Mouse (Mus musculus) embryo, embryonic 10 days (tissue): ENCODE measurements around the gene Asb15.

Source experiments
- DNase-seq: peaks from one replicate; pipeline ENCODE4 v3.0.0-alpha.2; 2015; ENCODE audit warnings: low spot score

The Asb15 gene

GRCm38 (mm10) chr6:24528064-24528243, at the start of gene Asb15:
TSS of gene Asb15 (plus strand) at chr6:24528144.
- DNase-seq = no peak

DNA sequence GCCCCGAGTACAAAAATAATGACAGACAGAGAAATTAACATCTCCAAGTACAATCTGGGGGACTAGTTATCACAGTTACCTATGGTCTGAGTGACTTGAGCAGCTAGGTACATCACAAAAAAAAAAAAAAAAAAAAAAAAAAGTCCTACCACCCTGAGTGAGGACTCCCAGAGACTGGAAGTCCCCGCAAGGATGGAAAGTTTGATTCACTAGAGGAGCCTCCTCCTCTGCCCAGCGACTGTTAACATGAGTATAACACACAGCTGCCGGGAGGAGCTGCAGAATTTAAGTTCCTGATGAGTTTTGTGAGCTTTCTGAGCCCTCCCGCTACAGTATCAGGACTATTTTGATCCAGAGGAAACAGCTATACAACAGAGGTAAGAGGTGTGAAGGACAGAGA, 41.4 kb upstream of the Asb15 start:
- no peak for DNase-seq

GRCm38 (mm10) chr6:24490341-24490740, 37.6 kb upstream of the Asb15 start:
- peak; percentile 34 for DNase-seq

- DNase-seq = no peak
Observed at GRCm38 (mm10) chr6:24504141-24504540, 23.8 kb upstream of the Asb15 start.

- peak; percentile 78 for DNase-seq
Observed at GRCm38 (mm10) chr6:24514552-24515284, 13.2 kb upstream of the Asb15 start, which contains the start of gene Iqub. TSS of gene Iqub (minus strand) at chr6:24515067.

DNA sequence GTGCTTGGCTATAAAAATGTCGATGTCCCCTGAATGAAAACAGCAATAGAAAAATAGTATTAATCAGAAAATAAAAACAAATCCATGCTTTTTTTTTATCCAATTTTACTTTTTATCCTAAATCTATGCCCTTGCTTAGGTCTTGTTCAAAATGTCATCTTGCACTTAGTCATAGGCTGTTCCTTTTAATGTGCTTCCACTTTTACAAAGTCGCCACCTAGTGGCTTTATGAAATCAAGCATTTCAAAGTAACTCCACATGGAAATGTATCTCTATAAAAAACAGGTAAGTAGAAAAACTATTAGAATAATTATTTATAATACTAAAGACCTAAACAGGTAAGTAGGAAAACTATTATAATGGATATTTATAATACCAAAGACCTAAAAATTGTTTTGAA, 11.7 kb upstream of the Asb15 start:
- DNase-seq = peak; percentile 41

- no peak for DNase-seq
Observed at GRCm38 (mm10) chr6:24525705-24526104, 2.2 kb upstream of the Asb15 start.

- peak; percentile 98 for DNase-seq
Observed at GRCm38 (mm10) chr6:24527155-24528063, 535 bp upstream of the Asb15 start, which contains the start of gene Ndufa5. TSS of gene Ndufa5 (minus strand) at chr6:24528013.

- DNase-seq = peak; percentile 74
Observed at GRCm38 (mm10) chr6:24530166-24530565, 2.2 kb downstream of the Asb15 start.

GRCm38 (mm10) chr6:24530711-24531420, 2.9 kb downstream of the Asb15 start:
- no peak for DNase-seq

DNA sequence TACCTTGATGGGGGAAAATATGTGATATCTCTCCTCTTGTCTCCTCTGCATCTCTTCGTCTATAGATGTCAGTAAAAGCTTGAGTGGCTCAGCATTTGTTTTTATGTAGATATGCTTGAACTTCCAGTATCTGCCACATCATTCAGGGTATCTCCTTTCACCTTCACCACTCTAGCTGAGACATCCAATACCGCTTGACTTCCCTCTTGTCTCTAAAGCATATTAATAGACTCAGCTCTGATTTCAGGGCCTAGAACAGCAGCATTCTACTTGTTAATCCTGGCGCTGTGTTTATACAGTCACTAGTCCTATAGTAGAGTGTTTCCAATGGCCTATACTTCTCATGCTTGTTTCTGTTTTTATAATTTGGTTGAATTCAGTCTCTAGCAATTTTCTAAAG, 4.9 kb downstream of the Asb15 start:
- no peak for DNase-seq

DNA sequence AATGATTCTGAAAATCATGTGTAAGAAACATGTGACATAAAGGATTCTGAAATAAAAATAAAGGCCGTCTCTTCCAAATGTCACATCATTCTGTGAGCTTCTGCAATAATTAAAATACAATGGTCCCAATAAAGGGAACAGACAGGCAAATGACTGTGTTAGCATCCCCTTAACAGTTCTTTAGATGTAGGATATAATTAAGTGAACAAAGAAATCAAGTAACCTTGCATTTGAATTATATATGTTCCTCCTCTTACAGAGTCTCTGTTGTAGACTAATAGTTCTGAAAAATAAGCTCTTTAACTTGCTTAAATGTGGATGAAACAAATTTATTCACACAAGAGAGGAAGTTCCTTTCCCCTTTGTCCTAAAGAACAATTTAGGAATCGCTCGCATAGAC, 10.5 kb downstream of the Asb15 start:
- DNase-seq = no peak

- no peak for DNase-seq
Observed at GRCm38 (mm10) chr6:24540106-24540505, 12.2 kb downstream of the Asb15 start.

DNA sequence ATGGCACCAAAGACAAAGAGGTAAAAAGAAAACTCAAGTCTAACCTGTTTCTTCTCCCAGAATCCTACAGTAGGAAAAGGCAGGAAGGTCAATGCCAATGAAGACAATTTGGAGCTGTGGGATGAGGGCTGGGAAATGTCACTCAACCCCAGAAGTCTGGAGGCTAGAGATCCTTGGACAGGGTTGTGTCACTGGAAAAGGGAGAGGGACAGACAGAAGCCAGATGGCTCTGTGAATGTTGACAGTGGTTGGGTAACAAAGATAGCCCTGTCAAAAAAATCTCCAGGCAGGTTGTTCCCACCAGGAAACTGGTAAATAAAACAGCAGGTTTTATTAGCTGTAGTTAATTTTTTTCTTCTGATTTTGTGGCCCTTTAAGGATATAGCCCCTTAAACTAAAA, 14.4 kb downstream of the Asb15 start:
- no peak for DNase-seq

DNA sequence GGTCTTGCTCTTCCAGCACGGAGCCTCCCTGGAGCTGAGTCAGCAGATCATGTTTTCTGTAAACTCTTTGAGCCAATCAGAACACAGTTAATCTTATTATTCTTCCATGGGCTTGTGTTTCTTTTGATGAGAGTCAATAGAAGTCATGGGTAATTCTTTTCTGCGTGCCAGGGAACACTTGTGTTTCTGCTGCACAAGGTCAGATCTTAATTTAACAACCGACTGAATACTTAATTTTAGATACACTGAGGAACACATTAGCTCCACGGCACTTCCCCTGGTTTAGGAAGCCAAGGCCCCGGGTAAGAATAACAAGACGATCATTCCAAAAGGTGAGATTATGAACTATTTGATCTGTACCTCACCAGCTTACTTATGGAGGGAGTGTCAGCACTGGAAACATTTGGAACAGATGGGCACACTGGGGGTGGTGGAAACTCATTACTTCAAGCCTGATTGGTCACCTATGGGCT, 15.2 kb downstream of the Asb15 start:
- no peak for DNase-seq

GRCm38 (mm10) chr6:24546716-24547420, 18.9 kb downstream of the Asb15 start:
- no peak for DNase-seq

GRCm38 (mm10) chr6:24549801-24550200, 21.9 kb downstream of the Asb15 start:
- no peak for DNase-seq

- no peak for DNase-seq
Observed at GRCm38 (mm10) chr6:24552046-24552445, 24.1 kb downstream of the Asb15 start.

DNA sequence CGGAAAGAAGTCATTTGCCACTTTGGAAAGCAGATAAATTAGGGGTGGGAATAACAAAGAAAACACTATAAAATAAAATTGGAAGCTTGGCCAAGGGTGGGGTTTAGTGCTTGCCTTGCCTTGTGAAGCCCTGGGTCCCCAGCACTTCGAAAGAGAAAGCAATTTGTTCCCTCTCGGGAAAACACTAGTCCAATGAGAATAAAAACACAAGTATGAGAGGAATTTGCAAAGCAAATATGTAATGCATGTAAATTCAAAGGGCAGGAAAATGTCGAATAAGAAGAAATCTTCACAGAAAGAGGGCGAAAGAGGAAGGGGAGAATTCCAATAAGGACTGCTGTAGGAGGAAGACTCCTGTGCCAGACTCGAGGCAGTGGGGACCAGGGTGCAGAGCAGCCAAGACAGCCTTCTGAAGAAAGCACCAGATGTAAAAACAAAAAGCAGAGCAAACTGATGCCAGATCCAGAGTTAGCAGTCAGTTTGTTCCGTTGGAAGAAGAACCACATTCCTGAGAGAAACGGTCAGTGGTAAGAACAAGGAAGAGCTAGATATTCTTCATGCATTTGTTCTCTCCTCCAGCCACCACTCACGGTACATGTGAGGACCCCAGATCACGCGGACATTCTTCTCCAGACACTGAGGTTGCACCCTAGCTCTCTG, 26.6 kb downstream of the Asb15 start:
- no peak for DNase-seq

DNA sequence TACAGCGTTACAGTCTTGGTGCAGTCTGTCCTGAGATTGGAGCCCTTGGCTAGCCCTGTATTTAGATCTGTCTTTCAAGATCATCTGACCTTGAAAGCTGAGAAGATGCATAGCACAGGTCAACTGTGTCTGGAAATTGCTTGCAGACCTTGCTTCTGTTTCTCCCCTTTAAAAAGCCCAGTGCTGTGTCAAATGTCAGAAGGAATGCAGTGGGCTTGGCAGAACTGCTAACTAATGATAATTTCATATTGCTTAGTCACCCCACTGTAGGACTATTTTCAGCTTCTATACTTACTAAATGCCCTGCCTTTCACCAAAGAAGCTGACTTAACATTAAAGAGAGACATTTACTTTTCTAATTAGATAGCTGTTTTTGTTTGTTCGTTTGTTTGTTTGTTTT, 27.5 kb downstream of the Asb15 start:
- DNase-seq = peak; percentile 28

DNA sequence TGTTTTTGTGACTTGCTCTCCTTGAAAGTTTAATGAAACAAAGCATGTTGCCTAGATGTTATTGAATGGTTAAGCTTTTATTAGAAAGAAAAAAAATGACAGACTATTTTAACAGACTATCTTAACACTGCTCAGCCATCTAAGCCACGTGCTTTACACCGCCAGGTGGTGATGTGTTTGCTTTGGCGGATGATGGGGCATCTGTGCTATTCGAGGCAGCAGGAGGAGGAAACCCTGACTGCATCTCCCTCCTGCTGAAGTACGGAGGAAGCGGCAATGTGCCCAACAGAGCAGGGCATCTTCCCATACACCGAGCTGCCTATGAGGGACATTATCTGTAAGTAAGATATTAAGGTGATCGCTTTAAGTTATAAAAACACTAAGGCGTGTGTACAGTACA, 36.1 kb downstream of the Asb15 start:
- no peak for DNase-seq

GRCm38 (mm10) chr6:24564886-24565285, 36.9 kb downstream of the Asb15 start:
- DNase-seq = no peak
